Mouse (Mus musculus) embryonic facial prominence, embryonic 12.5 days (tissue): ENCODE measurements at regions not wholly inside any gene's neighbourhood (a gene's known extent, or its start where the extent isn't known, plus 50 kb on each side); places are given as distances from the start of the nearest gene placed in this dataset.

Experiments
- ATAC-seq: fragments of 200-750 bp; cut with Nextera tagmentation; 2 replicates; pipeline ENCODE4 v1.8.0; 2017; ENCODE audit not compliant: insufficient number of reproducible peaks, insufficient read depth, low FRiP score, low TSS enrichment
- H3K27ac ChIP-seq: fragments of 300-500 bp; sonication (generic); 2 replicates; pipeline ENCODE4 v1.5.1; 2016; ENCODE audit warnings: mild to moderate bottlenecking
- H3K27me3 ChIP-seq: fragments of 300-500 bp; sonication (generic); 2 replicates; pipeline ENCODE4 v1.6.1; 2016; ENCODE audit warnings: mild to moderate bottlenecking, moderate library complexity
- H3K36me3 ChIP-seq: fragments of 300-500 bp; sonication (generic); 2 replicates; pipeline ENCODE4 v1.6.1; 2016; ENCODE audit warnings: mild to moderate bottlenecking
- H3K4me1 ChIP-seq: fragments of 300-500 bp; sonication (generic); 2 replicates; pipeline ENCODE4 v1.6.1; 2016
- H3K4me2 ChIP-seq: fragments of 300-500 bp; sonication (generic); replicated peaks from 2 replicates; pipeline ENCODE4 v1.6.1; 2016; ENCODE audit warnings: mild to moderate bottlenecking, moderate library complexity
- H3K4me3 ChIP-seq: fragments of 300-500 bp; sonication (generic); 2 replicates; pipeline ENCODE4 v1.5.1; 2016; ENCODE audit warnings: mild to moderate bottlenecking
- H3K9ac ChIP-seq: fragments of 300-500 bp; sonication (generic); 2 replicates; pipeline ENCODE4 v1.6.1; 2016; ENCODE audit warnings: mild to moderate bottlenecking, moderate library complexity
- H3K9me3 ChIP-seq: fragments of 300-500 bp; sonication (generic); 2 replicates; pipeline ENCODE4 v1.6.1; 2016; ENCODE audit warnings: mild to moderate bottlenecking, moderate library complexity
- WGBS: fragments of 180-500 bp; shearing (Covaris S2); methylation state at CpG from one replicate; pipeline ENCODE4 v1.1.7; 2016; 5-methylcytosine and 5-hydroxymethylcytosine counted together

DNA sequence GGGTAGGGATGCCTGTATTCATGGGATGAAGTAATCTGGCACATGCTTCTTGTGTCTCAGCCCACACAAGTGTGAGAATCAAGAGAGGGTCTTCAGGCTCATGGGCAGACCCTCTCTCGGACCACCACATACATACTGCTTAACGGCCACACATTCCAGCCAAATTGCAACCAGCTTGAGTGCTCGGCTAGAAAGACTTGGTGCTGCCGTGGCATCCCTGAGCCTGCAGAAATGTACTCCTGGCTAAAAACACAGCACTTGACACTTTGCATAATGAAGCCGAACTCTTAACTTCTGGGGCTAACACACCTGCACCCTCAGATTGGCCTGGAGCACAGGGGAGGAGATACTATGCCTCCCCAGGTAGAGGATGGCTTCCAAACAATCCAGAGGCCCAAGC is 461.6 kb upstream of the 3110018I06Rik start:
- 0 out of 2 replicates have a peak, but pooled peaks cover 2% of the 10 kb centered on the region for H3K4me1 ChIP-seq
- H3K9ac ChIP-seq = no peak overlapping the region
- H3K27me3 ChIP-seq = no peaks in the 10 kb centered on the region
- H3K27ac ChIP-seq = no peak overlapping the region
- no peak overlapping the region for H3K4me2 ChIP-seq
- H3K9me3 ChIP-seq = no peaks in the 10 kb centered on the region
- H3K36me3 ChIP-seq = no peaks in the 10 kb centered on the region
- no peak overlapping the region for H3K4me3 ChIP-seq
- WGBS = 40% methylated on average over 5 of the region's 5 CpGs
- ATAC-seq = no peak

DNA sequence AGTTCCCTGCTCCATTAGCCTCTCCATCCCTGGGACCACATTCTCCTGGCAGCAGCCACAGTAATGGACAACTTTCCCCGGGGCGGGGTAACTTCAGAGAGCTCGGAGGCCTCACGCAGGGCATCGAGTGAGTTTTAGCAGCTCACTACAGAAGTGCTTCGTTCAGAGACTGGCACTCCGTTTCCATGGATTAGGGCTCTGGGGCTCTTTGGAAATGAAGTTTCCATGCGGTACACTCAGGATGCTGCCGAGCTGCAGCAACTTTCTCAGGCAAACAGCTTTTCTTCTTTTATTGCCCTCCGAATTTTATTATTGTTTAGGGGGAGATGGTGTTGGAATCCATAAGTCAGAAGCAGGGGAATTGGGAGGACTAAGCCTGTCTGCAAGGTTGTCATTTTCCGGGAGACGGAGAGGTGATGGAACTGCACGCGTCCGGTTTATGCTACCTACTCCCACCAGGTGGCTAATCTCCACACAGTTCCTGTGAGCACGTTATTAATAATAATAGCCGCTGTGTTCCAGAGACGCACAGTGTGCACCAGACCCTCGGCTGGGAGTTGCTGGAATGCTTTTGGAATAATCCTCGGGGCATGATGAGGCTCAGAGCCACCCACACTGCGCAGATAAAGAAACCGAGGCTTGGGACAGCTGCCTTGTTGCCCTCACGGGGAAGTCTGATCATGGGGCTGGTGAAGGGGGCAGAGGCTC is 460.4 kb upstream of the 3110018I06Rik start:
- H3K4me3 ChIP-seq = no peak overlapping the region
- no peak for ATAC-seq

DNA sequence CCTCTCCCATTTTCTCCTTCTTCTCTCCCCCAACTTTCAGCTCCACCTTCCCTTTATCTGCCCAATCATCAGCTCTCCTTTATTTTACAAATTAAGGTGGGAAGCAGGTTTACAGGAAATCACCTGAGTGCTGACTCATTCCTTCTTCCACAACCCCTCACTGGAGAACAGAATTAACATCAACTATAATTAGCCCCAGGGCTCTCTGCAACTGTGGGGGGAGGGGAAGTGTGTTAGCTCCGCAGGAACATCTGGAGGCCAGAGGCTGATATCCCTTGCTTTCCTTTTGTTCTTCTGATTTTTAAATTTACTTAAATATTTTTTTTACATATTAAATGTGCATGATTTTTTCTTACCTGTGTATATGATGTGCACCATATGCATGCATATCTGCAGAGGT is 459.4 kb upstream of the 3110018I06Rik start:
- WGBS = 11% methylated on average over 1 of the region's 1 CpGs
- H3K4me3 ChIP-seq = no peak overlapping the region
- no peaks in the 10 kb centered on the region for H3K9me3 ChIP-seq
- ATAC-seq = no peak
- no peak overlapping the region for H3K27ac ChIP-seq
- H3K4me2 ChIP-seq = no peak overlapping the region
- H3K27me3 ChIP-seq = no peaks in the 10 kb centered on the region
- no peaks in the 10 kb centered on the region for H3K36me3 ChIP-seq
- no peak overlapping the region for H3K9ac ChIP-seq
- 0 out of 2 replicates have a peak, but pooled peaks cover 2% of the 10 kb centered on the region for H3K4me1 ChIP-seq

More for the DNA sequence above, 460.4 kb upstream of the 3110018I06Rik start:
- H3K36me3 ChIP-seq = no peaks in the 10 kb centered on the region
- H3K27ac ChIP-seq = no peak overlapping the region
- H3K9ac ChIP-seq = no peak overlapping the region
- 0 out of 2 replicates have a peak, but pooled peaks cover 2% of the 10 kb centered on the region for H3K4me1 ChIP-seq
- H3K27me3 ChIP-seq = no peaks in the 10 kb centered on the region
- peak overlapping the region; percentile 5; the same call in 1 of the 2 replicates for H3K4me2 ChIP-seq
- H3K9me3 ChIP-seq = no peaks in the 10 kb centered on the region
- WGBS = 45% methylated on average over 23 of the region's 23 CpGs

DNA sequence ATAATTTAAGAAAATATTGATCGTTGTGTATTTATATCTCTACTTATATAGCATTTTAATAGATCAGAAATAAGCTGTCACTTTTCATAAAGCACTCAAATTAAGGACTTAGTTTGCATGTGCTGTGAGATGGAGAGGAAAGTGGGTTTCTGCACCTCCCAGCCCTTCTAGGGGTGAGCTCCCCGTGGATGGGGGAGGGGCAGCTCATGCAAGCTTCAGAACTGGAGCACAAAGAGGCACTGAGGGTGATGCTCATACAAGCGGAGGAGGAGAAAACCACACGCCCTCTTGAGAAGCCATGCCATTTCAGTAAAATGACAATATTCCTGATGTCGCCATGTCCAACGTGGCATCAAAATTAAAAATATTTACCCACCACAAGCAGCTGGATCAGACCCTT is 452.1 kb upstream of the 3110018I06Rik start:
- H3K4me3 ChIP-seq = no peak overlapping the region
- no peak overlapping the region for H3K4me2 ChIP-seq
- H3K27ac ChIP-seq = no peak overlapping the region
- H3K27me3 ChIP-seq = no peaks in the 10 kb centered on the region
- no peak for ATAC-seq
- no peaks in the 10 kb centered on the region for H3K9me3 ChIP-seq
- no peaks in the 10 kb centered on the region for H3K36me3 ChIP-seq
- WGBS = 64% methylated on average over 6 of the region's 6 CpGs
- H3K9ac ChIP-seq = no peak overlapping the region
- H3K4me1 ChIP-seq = 0 out of 2 replicates have a peak, but pooled peaks cover 7% of the 10 kb centered on the region

DNA sequence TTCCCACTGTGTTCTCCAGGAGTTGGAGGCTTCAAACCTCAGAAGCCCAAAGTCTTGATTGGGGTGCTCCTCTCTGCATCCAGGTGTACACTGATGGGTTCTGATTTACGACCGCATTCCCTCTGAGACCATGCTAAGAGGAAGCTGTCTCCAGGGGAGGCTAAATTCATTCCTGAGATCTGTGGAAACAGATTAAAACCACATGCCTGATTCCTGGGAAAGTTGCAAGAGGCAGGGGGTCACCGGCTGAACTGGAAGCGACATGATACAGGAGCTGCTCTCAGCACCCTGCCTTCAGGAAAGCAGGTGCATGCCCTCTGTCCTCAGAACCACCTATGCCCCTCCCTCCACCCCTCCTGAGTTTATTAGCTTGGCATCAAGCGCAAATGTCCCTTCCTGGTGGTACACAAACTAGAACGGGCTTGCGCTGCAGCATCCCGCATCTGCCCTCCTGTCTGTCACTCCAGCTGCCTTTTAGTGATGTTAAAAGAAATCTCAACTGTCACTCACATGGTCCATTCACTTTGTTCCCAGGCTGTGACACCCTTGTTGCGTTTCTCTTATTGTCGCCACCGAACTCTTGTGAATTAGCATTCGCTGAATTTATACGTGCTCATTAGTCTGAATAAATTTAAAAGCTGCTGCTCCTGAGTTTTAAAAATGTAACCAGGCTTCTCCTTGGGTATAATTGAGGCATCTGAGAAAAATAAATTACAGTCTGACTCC is 446.3 kb upstream of the 3110018I06Rik start:
- no peak overlapping the region for H3K4me2 ChIP-seq
- H3K4me1 ChIP-seq = peaks cover 7% of the 10 kb centered on the region; the same call in 1 of the 2 replicates
- WGBS = 48% methylated on average over 13 of the region's 13 CpGs
- H3K4me3 ChIP-seq = no peak overlapping the region
- ATAC-seq = no peak
- no peaks in the 10 kb centered on the region for H3K36me3 ChIP-seq
- no peak overlapping the region for H3K27ac ChIP-seq
- H3K9ac ChIP-seq = no peak overlapping the region
- H3K27me3 ChIP-seq = no peaks in the 10 kb centered on the region
- H3K9me3 ChIP-seq = no peaks in the 10 kb centered on the region

DNA sequence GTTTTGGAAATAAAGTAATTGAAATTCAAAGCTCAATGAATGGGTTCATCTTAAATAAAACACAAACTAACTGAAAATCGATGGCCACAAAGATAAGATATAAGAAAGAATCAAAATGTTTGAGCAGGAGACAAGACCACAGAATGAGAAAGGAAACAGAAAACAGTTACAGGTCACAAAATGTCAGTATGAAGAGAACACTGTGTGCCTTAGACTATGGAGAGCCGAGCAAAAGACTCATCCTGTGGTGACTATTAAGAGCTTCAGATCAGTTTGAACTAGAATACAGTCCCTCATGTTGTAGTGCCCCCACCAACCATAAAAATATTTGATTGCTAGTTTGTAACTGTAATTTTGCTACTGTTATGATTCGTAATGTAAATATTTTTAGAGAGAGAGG is 441.9 kb upstream of the 3110018I06Rik start:
- Histone ChIP-seq H3K4me3 (no peak overlapping the region), H3K36me3 (no peaks in the 10 kb centered on the region), H3K27me3 (no peaks in the 10 kb centered on the region), H3K4me1 (peaks cover 7% of the 10 kb centered on the region; the same call in 1 of the 2 replicates), H3K9me3 (no peaks in the 10 kb centered on the region), H3K4me2 (no peak overlapping the region), H3K27ac (no peak overlapping the region), H3K9ac (no peak overlapping the region)
- WGBS = 91% methylated on average over 3 of the region's 3 CpGs
- ATAC-seq = no peak

DNA sequence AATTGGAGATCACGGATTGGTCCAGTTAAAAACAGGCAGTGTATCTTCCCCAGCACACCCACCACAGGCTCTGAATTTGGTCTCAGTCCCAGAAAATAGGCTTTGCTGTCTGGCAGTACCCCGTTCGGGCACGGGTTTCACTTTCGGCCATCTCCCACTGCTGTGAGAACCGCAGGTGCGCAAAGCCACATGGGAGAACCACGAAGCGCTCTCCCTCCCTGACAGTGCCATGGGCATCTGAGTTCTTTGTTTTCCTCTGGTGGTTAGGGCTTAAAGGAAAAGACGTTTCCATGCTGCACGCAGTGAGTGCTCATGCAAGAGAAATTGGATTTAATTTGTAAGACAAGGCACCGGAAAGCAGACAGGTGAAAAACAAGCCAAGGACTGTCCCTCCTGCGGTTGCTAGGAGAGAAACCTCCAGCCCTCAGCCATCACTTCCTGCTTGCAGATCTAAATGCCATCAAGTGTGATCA is 441.3 kb upstream of the 3110018I06Rik start:
- H3K9me3 ChIP-seq = no peaks in the 10 kb centered on the region
- no peaks in the 10 kb centered on the region for H3K36me3 ChIP-seq
- no peak for ATAC-seq
- H3K4me3 ChIP-seq = no peak overlapping the region
- no peak overlapping the region for H3K27ac ChIP-seq
- peaks cover 2% of the 10 kb centered on the region; the same call in 1 of the 2 replicates for H3K4me1 ChIP-seq
- H3K27me3 ChIP-seq = no peaks in the 10 kb centered on the region
- 67% methylated on average over 13 of the region's 13 CpGs for WGBS
- no peak overlapping the region for H3K9ac ChIP-seq
- no peak overlapping the region for H3K4me2 ChIP-seq

DNA sequence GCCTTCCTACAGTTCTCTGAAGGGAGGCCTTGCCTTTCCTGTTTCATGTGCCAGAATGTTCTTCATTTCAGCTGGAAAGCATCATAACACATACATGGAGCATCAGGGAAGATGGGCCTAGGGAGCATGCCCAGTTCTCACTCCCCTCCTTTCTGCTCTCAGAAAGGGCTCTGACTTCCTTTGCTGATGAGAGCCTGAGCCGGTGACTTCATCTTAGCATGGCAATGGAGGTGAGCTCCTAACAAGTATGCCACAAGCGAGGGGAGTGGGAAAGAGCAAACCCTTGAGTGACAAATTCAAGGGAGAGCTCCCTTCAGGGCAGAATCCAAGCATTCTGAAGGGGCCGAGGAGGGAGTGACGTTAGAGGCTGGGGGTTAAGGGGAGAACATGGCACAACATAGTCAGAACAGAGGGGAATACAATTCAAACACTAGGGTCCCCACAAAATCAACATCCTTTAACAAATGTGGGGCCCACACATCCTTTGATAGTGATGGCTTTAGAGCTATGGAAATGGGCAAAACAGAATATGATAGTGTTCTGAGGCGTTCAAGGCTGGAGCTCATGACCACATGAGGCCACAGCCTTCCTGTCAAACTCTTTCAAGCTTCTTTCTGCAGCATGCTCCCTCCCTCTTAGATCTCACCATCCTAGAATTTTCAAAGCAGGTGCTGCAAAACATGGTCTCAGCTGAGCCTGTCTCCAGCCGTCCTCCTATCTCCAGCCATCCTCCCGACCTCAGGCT is 437.4 kb upstream of the 3110018I06Rik start:
- no peaks in the 10 kb centered on the region for H3K9me3 ChIP-seq
- H3K4me1 ChIP-seq = no peaks in the 10 kb centered on the region
- no peak for ATAC-seq
- no peak overlapping the region for H3K9ac ChIP-seq
- WGBS = 76% methylated on average over 7 of the region's 7 CpGs
- no peak overlapping the region for H3K27ac ChIP-seq
- no peak overlapping the region for H3K4me3 ChIP-seq
- no peaks in the 10 kb centered on the region for H3K27me3 ChIP-seq
- H3K36me3 ChIP-seq = no peaks in the 10 kb centered on the region
- no peak overlapping the region for H3K4me2 ChIP-seq

DNA sequence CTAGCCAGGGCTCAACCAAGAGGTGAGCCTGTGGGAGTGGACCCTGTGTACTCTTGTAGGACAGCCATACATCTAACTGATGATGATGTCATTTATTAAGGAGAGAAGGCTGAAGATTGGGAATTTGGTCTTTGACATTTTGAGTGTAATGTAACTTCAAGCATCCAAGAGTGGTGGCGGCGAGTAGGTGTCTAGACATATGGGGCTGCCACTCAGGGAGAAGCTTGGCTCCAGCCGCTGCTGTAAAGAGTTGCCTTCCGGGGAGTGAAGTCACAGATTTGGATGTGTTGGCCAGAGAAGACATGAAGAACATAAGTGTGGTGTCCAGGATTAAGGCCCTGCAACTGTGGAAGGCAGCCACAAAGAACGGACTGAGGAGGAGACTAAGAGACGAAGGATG is 436.3 kb upstream of the 3110018I06Rik start:
- H3K9ac ChIP-seq = no peak overlapping the region
- no peak overlapping the region for H3K27ac ChIP-seq
- H3K27me3 ChIP-seq = no peaks in the 10 kb centered on the region
- 87% methylated on average over 6 of the region's 6 CpGs for WGBS
- ATAC-seq = no peak
- H3K4me2 ChIP-seq = no peak overlapping the region
- H3K4me3 ChIP-seq = no peak overlapping the region
- H3K9me3 ChIP-seq = no peaks in the 10 kb centered on the region
- no peaks in the 10 kb centered on the region for H3K4me1 ChIP-seq
- no peaks in the 10 kb centered on the region for H3K36me3 ChIP-seq

DNA sequence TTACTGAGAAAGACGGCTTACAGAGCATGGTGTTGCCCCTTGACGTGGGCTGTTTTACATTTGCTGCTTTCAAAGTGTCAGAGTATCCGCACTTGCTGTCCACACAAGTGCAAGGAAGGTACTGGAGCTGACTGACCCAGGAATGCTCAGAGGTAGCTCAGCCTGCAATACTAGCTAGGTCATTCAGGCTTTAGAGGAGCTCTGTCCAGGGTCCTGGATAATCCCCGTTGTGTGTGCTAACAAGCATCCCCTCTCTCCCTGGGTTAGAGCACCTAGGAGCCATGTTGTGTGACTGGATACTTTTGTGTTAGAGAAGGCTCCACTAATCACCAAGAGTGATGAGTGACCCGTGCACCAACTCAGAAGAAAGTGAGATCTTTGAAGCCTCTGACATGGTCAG is 431.9 kb upstream of the 3110018I06Rik start:
- no peak overlapping the region for H3K4me2 ChIP-seq
- H3K9ac ChIP-seq = no peak overlapping the region
- H3K36me3 ChIP-seq = no peaks in the 10 kb centered on the region
- no peak overlapping the region for H3K27ac ChIP-seq
- H3K4me3 ChIP-seq = no peak overlapping the region
- no peaks in the 10 kb centered on the region for H3K4me1 ChIP-seq
- H3K27me3 ChIP-seq = no peaks in the 10 kb centered on the region
- no peaks in the 10 kb centered on the region for H3K9me3 ChIP-seq
- ATAC-seq = no peak
- 26% methylated on average over 5 of the region's 5 CpGs for WGBS

DNA sequence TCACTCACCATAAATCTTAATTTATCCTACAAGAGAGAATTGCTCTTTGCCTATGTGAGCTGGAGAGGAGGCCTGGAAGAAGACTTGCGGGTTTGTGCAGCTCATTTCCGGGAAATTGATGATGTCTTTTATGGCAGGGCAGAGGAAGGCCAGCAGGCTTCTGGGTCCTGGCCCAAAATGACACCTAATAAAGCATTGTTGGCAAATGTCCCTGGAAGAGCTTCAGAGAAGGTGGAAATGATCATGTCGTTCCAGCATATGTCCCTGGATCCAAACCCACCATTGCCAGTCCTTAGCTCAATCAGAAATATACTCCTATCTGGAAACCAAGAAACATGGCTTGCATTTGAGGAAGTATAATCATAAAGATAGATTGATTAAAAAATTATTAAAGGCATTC is 427.9 kb upstream of the 3110018I06Rik start:
- no peak overlapping the region for H3K27ac ChIP-seq
- H3K9me3 ChIP-seq = no peaks in the 10 kb centered on the region
- ATAC-seq = no peak
- no peaks in the 10 kb centered on the region for H3K27me3 ChIP-seq
- H3K4me3 ChIP-seq = no peak overlapping the region
- no peak overlapping the region for H3K4me2 ChIP-seq
- H3K4me1 ChIP-seq = no peaks in the 10 kb centered on the region
- WGBS = 78% methylated on average over 3 of the region's 3 CpGs
- no peaks in the 10 kb centered on the region for H3K36me3 ChIP-seq
- no peak overlapping the region for H3K9ac ChIP-seq
